Mouse (Mus musculus) midbrain, embryonic 13.5 days (tissue): Measurements from ENCODE around the gene Grik4. TPM values are rescaled to one million over a fixed set of nuclear protein-coding genes. Genes with fewer than 3 reads are reported as not detected.

Experiments
- ATAC-seq: fragments of 200-750 bp; cut with Nextera tagmentation; 2 replicates; pipeline ENCODE4 v1.8.0; 2017; ENCODE audit warnings: mild to moderate bottlenecking, moderate TSS enrichment, moderate library complexity
- H3K27ac ChIP-seq: fragments of 300-500 bp; sonication (generic); 2 replicates; pipeline ENCODE4 v1.5.1; 2015; ENCODE audit warnings: inconsistent platforms, mild to moderate bottlenecking, moderate library complexity
- H3K27me3 ChIP-seq: fragments of 300-500 bp; sonication (generic); 2 replicates; pipeline ENCODE4 v1.6.1; 2015; ENCODE audit warnings: mild to moderate bottlenecking, inconsistent platforms
- H3K36me3 ChIP-seq: fragments of 300-500 bp; sonication (generic); 2 replicates; pipeline ENCODE4 v1.6.1; 2015; ENCODE audit warnings: mild to moderate bottlenecking, inconsistent platforms
- H3K4me1 ChIP-seq: fragments of 300-500 bp; sonication (generic); replicated peaks from 2 replicates; pipeline ENCODE4 v1.6.1; 2015; ENCODE audit warnings: inconsistent platforms
- H3K4me2 ChIP-seq: fragments of 300-500 bp; sonication (generic); replicated peaks from 2 replicates; pipeline ENCODE4 v1.6.1; 2015; ENCODE audit warnings: moderate library complexity, mild to moderate bottlenecking, inconsistent platforms
- H3K4me3 ChIP-seq: fragments of 300-500 bp; sonication (generic); replicated peaks from 2 replicates; pipeline ENCODE4 v1.5.1; 2015; ENCODE audit warnings: mild to moderate bottlenecking, inconsistent platforms
- H3K9ac ChIP-seq: fragments of 300-500 bp; sonication (generic); replicated peaks from 2 replicates; pipeline ENCODE4 v1.6.1; 2015; ENCODE audit warnings: mild to moderate bottlenecking, inconsistent platforms
- H3K9me3 ChIP-seq: fragments of 300-500 bp; sonication (generic); 2 replicates; pipeline ENCODE4 v1.6.1; 2016; ENCODE audit warnings: mild to moderate bottlenecking, inconsistent platforms
- WGBS: fragments of 180-500 bp; shearing (Covaris S2); methylation state at CpG from one replicate; pipeline ENCODE4 v1.1.7; 2015; 5-methylcytosine and 5-hydroxymethylcytosine counted together
- polyA plus RNA-seq: library from polyadenylated mRNA; unstranded; fragments of >200 nt; fragmentation: Nextera tagmentation; extraction: Ambion mirVana; gene quantifications from 2 replicates; pipeline ENCODE4 v1.2.1, GENCODE M21; 2015

The Grik4 gene
- polyA plus RNA-seq, 1 experiment from 2014 or later = 6.8 TPM

DNA sequence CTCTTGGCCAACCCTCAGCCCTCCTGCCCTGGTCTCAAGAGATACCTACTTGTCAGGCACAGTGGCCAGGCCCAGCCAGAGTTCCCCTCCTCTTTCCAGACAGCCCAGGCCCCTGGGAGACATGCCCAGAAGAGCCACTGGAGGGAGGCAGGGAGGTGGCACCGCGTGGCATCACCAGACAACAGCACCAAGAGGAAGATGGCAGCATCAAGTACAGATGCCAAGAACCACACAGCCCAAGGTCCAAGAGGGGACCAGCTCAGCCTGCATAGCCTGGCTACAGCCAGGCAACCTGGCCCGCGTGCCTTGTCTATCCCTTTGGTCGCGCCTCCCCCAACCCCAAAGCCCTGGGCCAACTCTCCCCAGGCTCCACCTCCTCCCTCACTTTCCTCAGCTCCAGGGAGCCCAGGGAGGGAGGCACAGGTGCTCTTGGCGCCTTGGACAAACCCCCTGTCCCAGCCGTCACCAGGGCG, 1.2 kb downstream of the Grik4 start:
- peak; percentile 18 for ATAC-seq

DNA sequence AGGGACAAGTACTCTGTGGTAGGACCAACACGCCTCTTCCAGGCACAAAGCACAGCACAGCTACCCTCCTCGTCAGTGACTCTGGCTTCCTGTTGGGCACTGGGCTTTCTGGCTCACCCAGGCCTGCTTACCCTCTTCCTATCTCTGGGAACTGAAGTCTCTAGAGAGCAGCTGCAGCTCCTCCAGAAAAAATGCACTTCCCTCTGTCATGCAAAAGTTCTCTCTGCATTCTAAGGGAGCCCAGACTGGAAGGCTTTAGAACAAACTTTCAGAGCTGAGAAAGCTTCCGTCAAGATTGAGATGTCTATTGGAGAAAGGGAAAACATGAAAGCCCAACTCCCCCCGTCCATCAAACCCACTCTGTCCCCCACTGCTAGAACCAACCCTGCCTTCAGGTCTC, 2.1 kb downstream of the Grik4 start:
- Histone ChIP-seq H3K4me1 (peaks cover 19% of the 10 kb centered on the region), H3K9me3 (no peaks in the 10 kb centered on the region), H3K4me3 (no peak overlapping the region), H3K27me3 (peaks cover 24% of the 10 kb centered on the region), H3K9ac (no peak overlapping the region), H3K27ac (no peak overlapping the region), H3K36me3 (no peaks in the 10 kb centered on the region), H3K4me2 (peak overlapping the region; percentile 94)
- 46% methylated on average over 4 of the region's 4 CpGs for WGBS
- ATAC-seq = no peak

More for the DNA sequence above, 1.2 kb downstream of the Grik4 start:
- H3K4me2 ChIP-seq = peak overlapping the region; percentile 94
- WGBS = 3% methylated on average over 9 of the region's 9 CpGs
- peak overlapping the region; percentile 81 for H3K4me3 ChIP-seq
- peaks cover 19% of the 10 kb centered on the region for H3K4me1 ChIP-seq
- H3K9ac ChIP-seq = peak overlapping the region; percentile 97
- H3K27me3 ChIP-seq = peaks cover 25% of the 10 kb centered on the region
- H3K27ac ChIP-seq = no peak overlapping the region
- no peaks in the 10 kb centered on the region for H3K9me3 ChIP-seq
- H3K36me3 ChIP-seq = no peaks in the 10 kb centered on the region

DNA sequence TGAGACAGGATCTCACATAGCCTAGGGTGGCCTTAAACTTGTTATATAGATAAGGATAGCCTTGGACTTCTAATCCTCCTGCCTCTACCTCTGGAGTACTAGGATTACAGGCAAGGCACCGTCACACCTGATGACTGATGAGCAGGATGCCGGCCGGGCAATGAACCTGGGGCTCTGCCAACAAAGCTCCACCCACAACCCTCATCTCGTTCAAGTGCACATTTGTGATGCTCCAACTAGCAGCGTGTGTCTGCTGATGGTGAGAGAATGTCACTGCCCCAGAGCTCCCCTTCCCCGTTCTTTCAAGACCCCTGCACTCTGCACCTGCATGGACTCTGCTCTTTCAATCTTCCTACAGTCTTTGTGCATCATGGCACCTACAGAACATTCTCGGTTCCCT, 12.1 kb downstream of the Grik4 start:
- no peak for ATAC-seq
- Histone ChIP-seq H3K4me1 (no peaks in the 10 kb centered on the region; the same call in 1 of the 2 replicates), H3K9me3 (no peaks in the 10 kb centered on the region), H3K27me3 (no peaks in the 10 kb centered on the region), H3K4me3 (no peak overlapping the region), H3K27ac (no peak overlapping the region), H3K4me2 (no peak overlapping the region), H3K9ac (no peak overlapping the region), H3K36me3 (no peaks in the 10 kb centered on the region)
- WGBS = 69% methylated on average over 7 of the region's 7 CpGs

DNA sequence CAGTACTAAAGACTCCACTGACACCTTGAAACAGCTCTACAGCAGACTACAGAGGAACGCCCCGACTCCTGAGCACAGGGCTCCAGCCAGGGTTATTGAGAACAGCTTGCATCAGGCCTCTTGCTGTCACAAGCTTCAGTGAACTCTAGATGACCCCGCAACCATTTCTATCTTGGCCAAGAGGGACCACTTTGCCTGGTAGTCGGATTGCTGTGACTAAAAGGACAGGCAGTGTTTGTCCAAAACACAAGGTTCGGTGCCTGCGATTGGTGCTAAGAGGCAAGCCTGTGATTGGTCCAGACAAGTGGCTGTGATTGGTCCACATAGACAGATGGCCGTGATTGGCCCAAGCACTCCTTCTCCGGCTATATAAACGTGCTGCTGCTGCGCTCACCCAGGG, 16.8 kb downstream of the Grik4 start:
- no peak overlapping the region for H3K27ac ChIP-seq
- 82% methylated on average over 10 of the region's 10 CpGs for WGBS
- no peak for ATAC-seq
- no peaks in the 10 kb centered on the region for H3K27me3 ChIP-seq
- peaks cover 9% of the 10 kb centered on the region for H3K4me1 ChIP-seq
- no peak overlapping the region for H3K4me2 ChIP-seq
- no peaks in the 10 kb centered on the region for H3K9me3 ChIP-seq
- no peaks in the 10 kb centered on the region for H3K36me3 ChIP-seq
- no peak overlapping the region for H3K4me3 ChIP-seq
- no peak overlapping the region for H3K9ac ChIP-seq

DNA sequence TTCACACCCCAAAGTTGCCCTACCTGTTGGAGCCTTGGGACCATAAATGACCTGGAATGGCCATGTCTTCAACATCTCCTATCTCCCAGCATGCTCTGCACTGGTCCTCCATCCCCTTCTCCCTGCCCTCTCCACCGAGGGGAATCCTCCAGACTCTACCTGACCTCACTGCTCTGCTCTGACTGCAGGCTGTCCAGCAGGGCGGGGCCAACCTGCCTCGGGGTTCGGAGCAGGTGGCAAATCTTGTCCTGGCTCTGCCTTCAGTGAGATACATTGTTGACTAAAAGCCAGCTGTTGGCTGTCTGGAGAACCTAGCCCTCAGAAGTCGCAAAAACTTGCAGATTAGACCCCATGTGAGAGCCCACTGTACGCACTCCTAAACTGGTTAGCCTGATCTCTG, 17.7 kb downstream of the Grik4 start:
- Histone ChIP-seq H3K27ac (no peak overlapping the region), H3K36me3 (no peaks in the 10 kb centered on the region), H3K9me3 (no peaks in the 10 kb centered on the region), H3K9ac (no peak overlapping the region), H3K27me3 (no peaks in the 10 kb centered on the region), H3K4me3 (no peak overlapping the region), H3K4me2 (no peak overlapping the region), H3K4me1 (peaks cover 17% of the 10 kb centered on the region)
- 89% methylated on average over 6 of the region's 6 CpGs for WGBS
- ATAC-seq = no peak

- Histone ChIP-seq H3K4me1 (peaks cover 26% of the 10 kb centered on the region), H3K9me3 (no peaks in the 10 kb centered on the region), H3K4me3 (no peak overlapping the region), H3K9ac (no peak overlapping the region), H3K36me3 (no peaks in the 10 kb centered on the region), H3K27ac (no peak overlapping the region), H3K4me2 (no peak overlapping the region), H3K27me3 (no peaks in the 10 kb centered on the region)
- WGBS = 58% methylated on average over 4 of the region's 4 CpGs
- ATAC-seq = no peak
These were observed 22.5 kb downstream of the Grik4 start for GRCm38 (mm10) chr9:42921830-42922229.

- no peaks in the 10 kb centered on the region for H3K27me3 ChIP-seq
- H3K36me3 ChIP-seq = no peaks in the 10 kb centered on the region
- H3K4me3 ChIP-seq = no peak overlapping the region
- H3K9ac ChIP-seq = no peak overlapping the region
- no peak overlapping the region for H3K27ac ChIP-seq
- H3K4me1 ChIP-seq = peaks cover 26% of the 10 kb centered on the region
- no peak overlapping the region for H3K4me2 ChIP-seq
- no peaks in the 10 kb centered on the region for H3K9me3 ChIP-seq
- 40% methylated on average over 7 of the region's 7 CpGs for WGBS
- ATAC-seq = no peak
These were observed 24.1 kb downstream of the Grik4 start for GRCm38 (mm10) chr9:42920190-42920589.

DNA sequence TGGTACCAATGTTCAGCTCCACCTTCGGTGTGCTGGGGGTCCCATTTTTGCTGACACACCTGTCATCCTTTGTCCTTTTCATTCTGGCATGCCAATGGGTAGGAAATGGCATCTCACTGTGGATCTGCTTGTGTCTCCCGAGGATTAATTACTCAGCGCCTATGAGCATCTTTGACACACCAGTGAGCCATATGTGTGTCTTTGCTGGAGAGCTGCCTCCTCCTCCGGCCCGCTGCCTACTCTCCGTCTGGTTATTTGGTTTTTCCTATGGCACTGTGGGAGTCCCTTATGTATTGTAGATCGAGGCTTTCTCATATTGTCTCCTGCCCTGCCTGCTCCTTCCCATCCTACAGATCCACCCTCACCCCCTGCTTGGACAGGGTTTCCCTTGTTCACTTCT, 26.4 kb downstream of the Grik4 start:
- Histone ChIP-seq H3K9me3 (no peaks in the 10 kb centered on the region), H3K27me3 (no peaks in the 10 kb centered on the region), H3K4me1 (peaks cover 21% of the 10 kb centered on the region), H3K4me3 (no peak overlapping the region), H3K36me3 (no peaks in the 10 kb centered on the region), H3K27ac (no peak overlapping the region), H3K9ac (no peak overlapping the region), H3K4me2 (no peak overlapping the region)
- no peak for ATAC-seq
- WGBS = 82% methylated on average over 7 of the region's 7 CpGs

GRCm38 (mm10) chr9:42913201-42913600, 31.1 kb downstream of the Grik4 start:
- no peaks in the 10 kb centered on the region for H3K36me3 ChIP-seq
- WGBS = 89% methylated on average over 2 of the region's 2 CpGs
- ATAC-seq = no peak
- no peaks in the 10 kb centered on the region for H3K27me3 ChIP-seq
- H3K4me1 ChIP-seq = peaks cover 9% of the 10 kb centered on the region
- H3K27ac ChIP-seq = no peak overlapping the region
- no peak overlapping the region for H3K4me2 ChIP-seq
- no peaks in the 10 kb centered on the region for H3K9me3 ChIP-seq
- no peak overlapping the region for H3K9ac ChIP-seq
- no peak overlapping the region for H3K4me3 ChIP-seq

GRCm38 (mm10) chr9:42908657-42909313, 35.5 kb downstream of the Grik4 start:
- Histone ChIP-seq H3K4me3 (no peak overlapping the region), H3K9me3 (no peaks in the 10 kb centered on the region; the same call in 1 of the 2 replicates), H3K36me3 (no peaks in the 10 kb centered on the region), H3K27ac (no peak overlapping the region), H3K4me1 (peaks cover 23% of the 10 kb centered on the region), H3K27me3 (no peaks in the 10 kb centered on the region), H3K9ac (no peak overlapping the region), H3K4me2 (no peak overlapping the region)
- no peak for ATAC-seq
- WGBS = 62% methylated on average over 8 of the region's 8 CpGs

GRCm38 (mm10) chr9:42906995-42907394, 37.3 kb downstream of the Grik4 start:
- no peaks in the 10 kb centered on the region; the same call in 1 of the 2 replicates for H3K9me3 ChIP-seq
- no peaks in the 10 kb centered on the region for H3K27me3 ChIP-seq
- H3K27ac ChIP-seq = no peak overlapping the region
- WGBS = 15% methylated on average over 3 of the region's 3 CpGs
- no peak for ATAC-seq
- no peaks in the 10 kb centered on the region for H3K36me3 ChIP-seq
- peaks cover 22% of the 10 kb centered on the region for H3K4me1 ChIP-seq
- no peak overlapping the region for H3K4me2 ChIP-seq
- no peak overlapping the region for H3K4me3 ChIP-seq
- peak overlapping the region; percentile 24; the same call in 1 of the 2 replicates for H3K9ac ChIP-seq

DNA sequence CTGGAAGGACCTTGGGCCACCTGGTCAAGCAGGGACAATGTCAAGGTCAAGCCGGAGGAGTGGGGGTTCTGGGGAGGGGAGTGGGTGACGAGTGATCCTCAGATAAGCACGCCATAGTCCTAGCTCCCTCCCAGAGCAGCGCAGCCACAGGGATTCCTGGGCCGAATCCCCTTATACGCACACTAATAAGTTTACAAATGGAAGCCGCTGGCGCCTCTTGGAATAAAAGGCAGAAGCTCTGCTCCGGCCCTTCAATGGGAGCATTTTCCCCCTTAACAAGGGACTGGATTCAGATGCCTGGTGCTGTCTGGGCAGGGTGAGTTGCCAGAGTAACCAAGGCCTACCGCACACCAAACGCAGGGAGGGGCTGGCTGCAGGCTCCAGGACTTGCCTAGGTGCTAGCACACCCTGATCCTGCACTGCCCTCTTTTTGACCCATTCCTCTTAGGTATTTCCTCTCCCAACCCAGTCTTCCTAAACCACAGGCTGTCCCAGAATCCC, 46.2 kb downstream of the Grik4 start:
- peak overlapping the region; percentile 51 for H3K4me3 ChIP-seq
- H3K4me1 ChIP-seq = peaks cover 41% of the 10 kb centered on the region
- ATAC-seq = peak; percentile 65
- H3K36me3 ChIP-seq = no peaks in the 10 kb centered on the region
- H3K4me2 ChIP-seq = peak overlapping the region; percentile 92
- peak overlapping the region; percentile 73 for H3K9ac ChIP-seq
- peaks cover 28% of the 10 kb centered on the region for H3K27me3 ChIP-seq
- H3K9me3 ChIP-seq = no peaks in the 10 kb centered on the region
- under 1% methylated on average over 11 of the region's 11 CpGs for WGBS
- peak overlapping the region; percentile 71 for H3K27ac ChIP-seq
